Mouse (Mus musculus) testis, adult 2 months (tissue): ENCODE results near the gene Hmgn3. TPM values are rescaled to one million over a fixed set of nuclear protein-coding genes. Genes with fewer than 3 reads are reported as not detected.

ENCODE experiments used
- H3K27ac ChIP-seq: fragments of 200-500 bp; 2 replicates; pipeline ENCODE4 v1.5.1; 2012; ENCODE audit warnings: low read depth, low read length; ENCODE audit not compliant: control insufficient read depth, insufficient read depth
- H3K27me3 ChIP-seq: fragments of 200-500 bp; 2 replicates; pipeline ENCODE4 v1.6.1; 2012; ENCODE audit warnings: mild to moderate bottlenecking, low read length, moderate library complexity; ENCODE audit not compliant: control insufficient read depth, insufficient read depth
- H3K36me3 ChIP-seq: fragments of 200-500 bp; 2 replicates; pipeline ENCODE4 v1.6.1; 2012; ENCODE audit warnings: mild to moderate bottlenecking, low read length; ENCODE audit not compliant: control insufficient read depth, insufficient read depth
- H3K4me1 ChIP-seq: fragments of 200-500 bp; 2 replicates; pipeline ENCODE4 v1.6.1; 2012; ENCODE audit warnings: low read length; ENCODE audit not compliant: control insufficient read depth, insufficient read depth
- H3K4me3 ChIP-seq: fragments of 200-500 bp; 2 replicates; pipeline ENCODE4 v1.5.1; 2012; ENCODE audit warnings: low read depth, mild to moderate bottlenecking, low read length, moderate library complexity, mixed read lengths; ENCODE audit not compliant: control insufficient read depth
- CTCF ChIP-seq: fragments of 200-500 bp; IDR thresholded peaks from 2 replicates; pipeline ENCODE4 v1.5.1; 2012; ENCODE audit warnings: low read depth, mild to moderate bottlenecking, inconsistent platforms, low read length, moderate library complexity; ENCODE audit not compliant: control insufficient read depth, insufficient read depth, insufficient replicate concordance
- POLR2A ChIP-seq: fragments of 200-500 bp; IDR thresholded peaks from 2 replicates; pipeline ENCODE4 v1.6.1; 2012; ENCODE audit warnings: low read depth, mild to moderate bottlenecking, inconsistent platforms, low read length, moderate library complexity; ENCODE audit not compliant: control insufficient read depth
- polyA plus RNA-seq: library from polyadenylated mRNA; depleted of rRNA; stranded (reverse); fragments of >200 nt; gene quantifications from 2 replicates; pipeline ENCODE4 v1.2.3, GENCODE M21; 2012

Gene Hmgn3
- polyA plus RNA-seq, 1 experiment: 8.0 TPM

DNA sequence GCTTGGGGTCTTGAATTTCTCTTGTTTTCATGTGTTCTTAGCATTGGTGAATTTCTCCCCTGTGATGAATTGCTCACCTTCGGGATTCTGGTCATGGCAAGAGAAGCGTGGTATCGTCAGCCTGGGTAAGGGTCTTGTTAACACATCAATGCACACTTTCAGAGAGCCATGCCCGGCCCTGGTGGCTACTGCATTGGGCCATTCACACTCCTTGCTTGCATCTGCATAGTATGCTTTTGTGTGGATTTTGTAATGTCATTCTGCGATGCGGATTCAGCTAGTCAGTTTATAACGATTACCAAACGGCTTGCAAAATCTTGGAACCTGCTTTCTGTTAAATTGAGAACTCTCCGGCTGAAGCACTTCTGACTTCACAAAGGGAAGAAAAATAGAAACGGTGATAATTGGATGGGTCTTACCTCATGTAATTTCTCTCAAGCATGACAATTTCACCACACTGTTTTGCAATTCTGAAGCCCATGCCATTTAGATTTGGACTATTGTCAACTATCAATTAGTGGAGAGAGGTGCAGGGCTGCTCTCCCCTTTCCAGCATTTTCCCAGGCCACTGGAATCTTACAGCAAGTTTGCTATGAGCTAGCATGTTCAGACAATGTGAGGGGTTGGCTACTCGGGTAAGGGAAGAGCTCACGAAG is 47.7 kb downstream of the Hmgn3 start:
- Histone ChIP-seq H3K27ac (no peak overlapping the region), H3K36me3 (no peaks in the 10 kb centered on the region), H3K4me1 (no peaks in the 10 kb centered on the region), H3K4me3 (no peak overlapping the region), H3K27me3 (no peaks in the 10 kb centered on the region)
- TF ChIP-seq CTCF (no peak), POLR2A (no peak)

DNA sequence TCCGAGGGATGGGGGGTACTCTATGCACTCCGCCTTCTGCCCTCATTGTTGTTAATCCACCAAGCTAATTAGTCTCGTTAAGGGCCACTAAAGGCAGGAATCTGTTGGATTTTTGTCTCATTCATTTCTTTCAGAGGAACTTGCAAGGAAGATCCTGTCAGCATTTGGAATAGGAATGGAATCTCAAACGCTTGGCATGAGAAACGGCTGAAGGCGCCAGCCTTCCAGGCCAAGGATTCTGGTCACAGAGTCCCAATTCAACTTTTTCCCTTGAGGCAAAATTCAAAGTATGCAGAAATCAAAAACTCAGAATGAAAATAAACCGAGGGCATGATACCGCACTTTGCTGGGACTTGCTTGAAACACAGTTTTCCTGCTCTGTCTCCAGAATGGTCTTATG is 48.7 kb downstream of the Hmgn3 start:
- Histone ChIP-seq H3K27me3 (no peaks in the 10 kb centered on the region), H3K4me1 (no peaks in the 10 kb centered on the region), H3K4me3 (no peak overlapping the region), H3K36me3 (no peaks in the 10 kb centered on the region), H3K27ac (no peak overlapping the region)
- TF ChIP-seq POLR2A: no peak
- TF ChIP-seq CTCF: no peak

- Histone ChIP-seq H3K4me3 (no peak overlapping the region), H3K27me3 (no peaks in the 10 kb centered on the region), H3K4me1 (no peaks in the 10 kb centered on the region), H3K36me3 (no peaks in the 10 kb centered on the region), H3K27ac (no peak overlapping the region)
- TF ChIP-seq POLR2A (no peak), CTCF (no peak)
These were observed 51.7 kb downstream of the Hmgn3 start for GRCm38 (mm10) chr9:83094649-83095336.

- H3K4me1 ChIP-seq: no peaks in the 10 kb centered on the region
- H3K36me3 ChIP-seq: no peaks in the 10 kb centered on the region
- no peaks in the 10 kb centered on the region for H3K27me3 ChIP-seq
- TF ChIP-seq CTCF (no peak), POLR2A (no peak)
- no peak overlapping the region for H3K4me3 ChIP-seq
- no peak overlapping the region for H3K27ac ChIP-seq
These were observed 62.6 kb downstream of the Hmgn3 start for GRCm38 (mm10) chr9:83083790-83084469.

DNA sequence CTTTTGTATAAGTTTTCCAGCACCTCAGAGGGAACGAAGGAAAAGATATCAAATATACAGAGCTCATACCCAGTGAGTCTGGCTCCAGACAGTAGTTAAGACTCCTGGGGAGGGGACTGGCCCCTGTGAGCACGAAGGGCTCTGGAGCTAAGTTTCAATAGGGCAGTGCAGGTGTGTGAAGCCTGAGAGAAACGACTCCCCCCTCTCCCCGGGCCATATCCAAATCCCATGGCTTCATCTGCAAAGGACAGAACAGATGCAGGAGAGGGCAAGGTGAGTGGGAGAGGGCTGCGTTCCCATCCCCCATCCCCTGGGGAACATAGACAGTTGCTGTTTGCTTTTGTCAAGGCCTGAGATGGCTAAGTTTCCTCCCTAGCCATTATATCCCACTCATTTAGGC is 63.4 kb downstream of the Hmgn3 start:
- H3K36me3 ChIP-seq: no peaks in the 10 kb centered on the region
- no peak for TF ChIP-seq POLR2A
- TF ChIP-seq CTCF: no peak
- H3K4me3 ChIP-seq: no peak overlapping the region
- no peaks in the 10 kb centered on the region for H3K27me3 ChIP-seq
- no peaks in the 10 kb centered on the region for H3K4me1 ChIP-seq
- no peak overlapping the region for H3K27ac ChIP-seq

DNA sequence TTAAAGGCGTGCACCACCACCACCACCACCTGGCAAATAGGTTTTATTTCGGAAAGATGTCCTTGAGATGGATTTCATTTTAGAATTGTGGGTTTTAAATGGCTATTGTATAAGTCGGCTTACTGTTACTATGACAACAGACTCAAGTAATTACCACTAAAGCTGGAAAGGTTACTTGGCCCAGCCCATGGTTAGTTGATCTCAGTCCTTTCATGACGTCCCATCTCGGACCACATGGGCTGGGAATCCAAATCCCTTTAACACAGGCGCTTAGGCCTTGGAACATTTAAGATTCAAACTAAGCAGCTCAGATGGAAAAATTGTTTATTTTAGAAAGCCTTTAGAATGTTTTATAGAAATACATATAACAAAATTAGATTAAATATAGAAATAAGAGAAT is 64.2 kb downstream of the Hmgn3 start:
- no peaks in the 10 kb centered on the region for H3K4me1 ChIP-seq
- H3K27me3 ChIP-seq: no peaks in the 10 kb centered on the region
- H3K36me3 ChIP-seq: no peaks in the 10 kb centered on the region
- H3K4me3 ChIP-seq: no peak overlapping the region
- no peak for TF ChIP-seq CTCF
- TF ChIP-seq POLR2A: no peak
- no peak overlapping the region for H3K27ac ChIP-seq

GRCm38 (mm10) chr9:83079724-83080123 is 66.8 kb downstream of the Hmgn3 start:
- TF ChIP-seq CTCF (no peak), POLR2A (no peak)
- H3K4me3 ChIP-seq: no peak overlapping the region

More at GRCm38 (mm10) chr9:83079724-83080123, 66.8 kb downstream of the Hmgn3 start:
- H3K36me3 ChIP-seq: no peaks in the 10 kb centered on the region
- no peaks in the 10 kb centered on the region for H3K4me1 ChIP-seq
- no peak overlapping the region for H3K27ac ChIP-seq
- no peaks in the 10 kb centered on the region for H3K27me3 ChIP-seq
